Mouse (Mus musculus) CH12.LX (cell line): ENCODE measurements around the gene Mpv17. TPM values are rescaled to one million over a fixed set of nuclear protein-coding genes. Genes with fewer than 3 reads are reported as not detected.

Experiments
- DNase-seq: peaks from one replicate; pipeline ENCODE4 v3.0.0-alpha.2; 2013; ENCODE audit errors: extremely low read depth
- H3K27ac ChIP-seq: 2 replicates; pipeline ENCODE4 v1.5.1; 2012; ENCODE audit warnings: low read depth, mild to moderate bottlenecking, control low read depth, moderate library complexity; ENCODE audit not compliant: insufficient read depth
- H3K27me3 ChIP-seq: replicated peaks from 2 replicates; pipeline ENCODE3; 2012; ENCODE audit warnings: inconsistent platforms
- H3K36me3 ChIP-seq, 2 experiments: replicated peaks in 1 of 2; 2 replicates each; pipeline versions ENCODE3 to v1.6.1; 2012; ENCODE audit warnings: inconsistent platforms in 1 of 2, low read length in 1 of 2, mild to moderate bottlenecking in 1 of 2, mixed read lengths in 1 of 2, moderate library complexity in 1 of 2; ENCODE audit not compliant: control insufficient read depth in 1 of 2, insufficient read depth in 1 of 2
- H3K4me1 ChIP-seq, 2 experiments: 2 replicates each; pipeline ENCODE4 v1.6.1; 2012; ENCODE audit warnings: inconsistent platforms in 1 of 2, moderate library complexity in 1 of 2; ENCODE audit not compliant: insufficient read depth in 2 of 2, control insufficient read depth in 1 of 2
- H3K4me2 ChIP-seq: 2 replicates; pipeline ENCODE4 v1.6.1; 2012; ENCODE audit warnings: low read depth, mild to moderate bottlenecking, control low read depth; ENCODE audit not compliant: poor library complexity, insufficient read depth, severe bottlenecking
- H3K4me3 ChIP-seq, 3 experiments: fragments of 150-350 bp in 1 of 3; sonication (generic) in 1 of 3; replicated peaks in 1 of 3; 2 replicates each; pipeline versions ENCODE3 to v1.5.1; 2011 to 2012; ENCODE audit warnings: low read depth in 2 of 3, low read length in 2 of 3, mild to moderate bottlenecking in 2 of 3, moderate library complexity in 2 of 3, control low read depth in 1 of 3, improper control_type of control experiment in 1 of 3, inconsistent platforms in 1 of 3, mixed read lengths in 1 of 3; ENCODE audit not compliant: poor library complexity in 1 of 3
- H3K79me2 ChIP-seq: replicated peaks from 2 replicates; pipeline ENCODE4 v1.6.1; 2012; ENCODE audit warnings: mild to moderate bottlenecking, moderate library complexity; ENCODE audit not compliant: control insufficient read depth, poor library complexity, insufficient read depth, severe bottlenecking; ENCODE audit errors: extremely low read depth
- H3K9ac ChIP-seq: 2 replicates; pipeline ENCODE4 v1.6.1; 2012; ENCODE audit warnings: low read depth, mild to moderate bottlenecking, control low read depth, moderate library complexity; ENCODE audit not compliant: insufficient read depth
- H3K9me3 ChIP-seq: replicated peaks from 2 replicates; pipeline ENCODE3; 2012; ENCODE audit warnings: low read length, inconsistent platforms, mixed read lengths
- CHD1 ChIP-seq: IDR thresholded peaks from 2 replicates; pipeline ENCODE4 v1.6.1; 2012; ENCODE audit warnings: low read depth, low read length, improper control_type of control experiment, inconsistent platforms
- CHD2 ChIP-seq: IDR thresholded peaks from 2 replicates; pipeline ENCODE4 v1.6.1; 2011; ENCODE audit warnings: low read length, improper control_type of control experiment
- E2F4 ChIP-seq: IDR thresholded peaks from 2 replicates; pipeline ENCODE4 v1.6.1; 2011; ENCODE audit warnings: low read depth, low read length, improper control_type of control experiment; ENCODE audit not compliant: insufficient replicate concordance
- EP300 ChIP-seq: IDR thresholded peaks from 2 replicates; pipeline ENCODE4 v1.6.1; 2011; ENCODE audit warnings: low read length, improper control_type of control experiment
- JUN ChIP-seq: IDR thresholded peaks from 2 replicates; pipeline ENCODE4 v1.6.1; 2011; ENCODE audit warnings: low read depth, mild to moderate bottlenecking, low read length, improper control_type of control experiment, moderate library complexity; ENCODE audit not compliant: insufficient read depth
- JUND ChIP-seq: conservative IDR thresholded peaks from 2 replicates; pipeline ENCODE4 v1.6.1; 2011; ENCODE audit warnings: low read depth, low read length, improper control_type of control experiment
- KAT2A ChIP-seq: IDR thresholded peaks from 2 replicates; pipeline ENCODE4 v1.6.1; 2012; ENCODE audit warnings: low read length, improper control_type of control experiment, inconsistent platforms; ENCODE audit not compliant: insufficient replicate concordance
- MAX ChIP-seq: IDR thresholded peaks from 2 replicates; pipeline ENCODE4 v1.6.1; 2011; ENCODE audit warnings: low read length, improper control_type of control experiment
- MAZ ChIP-seq: IDR thresholded peaks from 2 replicates; pipeline ENCODE4 v1.6.1; 2012; ENCODE audit warnings: low read depth, mild to moderate bottlenecking, inconsistent platforms, low read length, improper control_type of control experiment, moderate library complexity
- MEF2A ChIP-seq: IDR thresholded peaks from 2 replicates; pipeline ENCODE4 v1.6.1; 2014; ENCODE audit warnings: low read depth, mild to moderate bottlenecking, inconsistent platforms, low read length, improper control_type of control experiment, borderline replicate concordance
- MXI1 ChIP-seq: IDR thresholded peaks from 2 replicates; pipeline ENCODE4 v1.6.1; 2011; ENCODE audit warnings: mild to moderate bottlenecking, low read depth, low read length, improper control_type of control experiment
- MYC ChIP-seq: IDR thresholded peaks from 2 replicates; pipeline ENCODE4 v1.6.1; 2011; ENCODE audit warnings: low read depth, mild to moderate bottlenecking, improper control_type of control experiment, low read length
- POLR2AphosphoS2 ChIP-seq: IDR thresholded peaks from 2 replicates; pipeline ENCODE4 v1.6.1; 2011; ENCODE audit warnings: low read depth, low read length, improper control_type of control experiment
- TBP ChIP-seq: conservative IDR thresholded peaks from 2 replicates; pipeline ENCODE4 v1.6.1; 2011; ENCODE audit warnings: low read depth, low read length, improper control_type of control experiment
- TCF12 ChIP-seq: IDR thresholded peaks from 2 replicates; pipeline ENCODE4 v1.6.1; 2014; ENCODE audit warnings: low read depth, mild to moderate bottlenecking, inconsistent platforms, low read length, improper control_type of control experiment
- UBTF ChIP-seq: IDR thresholded peaks from 2 replicates; pipeline ENCODE4 v1.6.1; 2012; ENCODE audit warnings: low read depth, mild to moderate bottlenecking, inconsistent platforms, low read length, improper control_type of control experiment, moderate library complexity
- USF2 ChIP-seq: conservative IDR thresholded peaks from 2 replicates; pipeline ENCODE4 v1.6.1; 2011; ENCODE audit warnings: low read depth, low read length, improper control_type of control experiment
- ZKSCAN1 ChIP-seq: IDR thresholded peaks from 2 replicates; pipeline ENCODE4 v1.6.1; 2012; ENCODE audit warnings: low read depth, inconsistent platforms, low read length, improper control_type of control experiment, borderline replicate concordance
- ZNF384 ChIP-seq: IDR thresholded peaks from 2 replicates; pipeline ENCODE4 v1.6.1; 2012; ENCODE audit warnings: low read depth, low read length, improper control_type of control experiment, inconsistent platforms
- dilution Hi-C: fragments of 300-500 bp; cut with MboI; formaldehyde crosslinking; loops from 2 replicates; pipeline ENCODE4 v1.14.3; 2020; ENCODE audit warnings: low sequenced_read_pairs; ENCODE audit not compliant: extremely low pct_unique_long_range_greater_than_20kb, extremely low pct_ligation_motif_present
- in situ Hi-C: fragments of 300-500 bp; cut with MboI; formaldehyde crosslinking; loops from 3 replicates; pipeline ENCODE4 v1.14.3; 2019; ENCODE audit warnings: low sequenced_read_pairs, low pct_ligation_motif_present, low pct_unique_long_range_greater_than_20kb, mixed read lengths
- polyA plus RNA-seq: library from polyadenylated mRNA; unstranded; fragments of >175 nt; gene quantifications from 2 replicates; pipeline ENCODE4 v1.2.1, GENCODE M21; 2012; ENCODE audit warnings: low read depth; ENCODE audit not compliant: insufficient read length
- total RNA-seq, 2 experiments: library from RNA; depleted of rRNA; stranded (reverse); fragments of 300-350 nt in 1 of 2; fragments of >200 nt in 1 of 2; gene quantifications; 2 replicates each; pipeline ENCODE4 v1.2.3; 2012 to 2014

The Mpv17 gene
- total and polyA plus RNA-seq, 3 experiments, result 24.0 to 37.6 (median 32.8) TPM

DNA sequence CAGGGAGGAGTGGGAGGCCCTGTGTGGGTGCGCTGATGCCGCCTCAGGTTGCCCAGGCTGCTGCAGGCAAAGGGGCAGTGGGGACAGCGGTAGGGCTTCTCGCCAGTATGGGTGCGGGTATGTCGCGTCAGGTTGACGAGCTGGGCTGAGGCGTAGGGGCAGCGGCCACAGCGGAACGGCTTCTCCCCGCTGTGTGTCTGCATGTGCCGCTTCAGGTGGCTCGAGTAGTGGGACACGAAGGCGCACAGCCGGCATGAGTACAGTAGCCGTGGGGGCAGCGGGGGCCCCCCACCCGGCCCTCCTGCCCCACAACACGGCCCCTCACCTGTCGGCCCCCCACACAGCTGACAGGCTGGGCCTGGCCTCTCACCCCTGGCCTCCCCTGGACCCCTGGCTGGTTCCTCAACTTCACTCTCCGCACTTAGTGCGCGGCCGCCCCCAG, 46.3 kb upstream of the Mpv17 start:
- in situ Hi-C loops (no loop called here), dilution Hi-C loops (no loop called here)
- no peaks in the 10 kb centered on the region for H3K27me3 ChIP-seq
- H3K4me1 ChIP-seq, result peaks cover 6 to 26% of the 10 kb centered on the region in 2 experiments
- no peak for TF ChIP-seq MYC
- TF ChIP-seq ZNF384, result no peak
- no peak for TF ChIP-seq MXI1
- no peak for TF ChIP-seq USF2
- TF ChIP-seq ZKSCAN1, result no peak
- TF ChIP-seq CHD2, result no peak
- no peak for TF ChIP-seq EP300
- no peak for TF ChIP-seq TBP
- TF ChIP-seq E2F4, result no peak
- H3K79me2 ChIP-seq, result peaks cover 7% of the 10 kb centered on the region
- H3K36me3 ChIP-seq, result peaks cover 76 to 85% of the 10 kb centered on the region in 2 experiments
- no peak overlapping the region for H3K9ac ChIP-seq
- DNase-seq, result no peak
- H3K4me3 ChIP-seq, result peak overlapping the region in 2 of 3 experiments; percentile 19 to 81
- no peaks in the 10 kb centered on the region for H3K9me3 ChIP-seq
- H3K4me2 ChIP-seq, result peak overlapping the region; percentile 67; the same call in 1 of the 2 replicates
- no peak overlapping the region for H3K27ac ChIP-seq

DNA sequence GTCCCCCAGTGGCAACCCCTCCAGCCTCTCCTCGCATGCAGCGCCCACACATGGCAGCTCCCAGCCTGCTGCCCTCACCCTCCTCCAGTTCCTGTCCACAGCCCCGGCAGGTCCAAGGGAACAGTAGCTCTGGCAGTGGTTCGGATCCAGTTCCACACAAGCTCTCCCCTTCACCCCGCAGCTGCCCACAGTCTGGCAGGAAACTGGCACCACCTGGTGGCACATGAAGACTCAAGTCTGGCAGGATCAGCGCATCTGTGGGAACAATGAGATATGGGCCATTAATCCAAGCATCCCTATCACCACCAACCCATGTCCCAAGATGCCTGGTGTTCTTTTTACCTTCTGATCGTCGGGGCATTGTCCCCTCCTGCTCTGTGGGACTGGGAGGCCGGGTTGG, 45.8 kb upstream of the Mpv17 start:
- Histone ChIP-seq H3K36me3 (peaks cover 71 to 85% of the 10 kb centered on the region in 2 experiments), H3K79me2 (peaks cover 7% of the 10 kb centered on the region), H3K9me3 (no peaks in the 10 kb centered on the region), H3K9ac (no peak overlapping the region), H3K27ac (no peak overlapping the region), H3K4me3 (no peak overlapping the region), H3K27me3 (no peaks in the 10 kb centered on the region), H3K4me2 (no peak overlapping the region), H3K4me1 (peaks cover 6 to 30% of the 10 kb centered on the region in 2 experiments)
- in situ Hi-C loops, result no loop called here
- no peak for DNase-seq
- TF ChIP-seq MEF2A (no peak), MAX (no peak), JUND (no peak), USF2 (no peak), MAZ (no peak), TCF12 (no peak), KAT2A (no peak), JUN (no peak), MYC (no peak), POLR2AphosphoS2 (no peak), UBTF (no peak), CHD1 (no peak)
- dilution Hi-C loops, result no loop called here
